Mouse (Mus musculus): Measurements from ENCODE around the gene Ankrd33b. TPM values are rescaled to one million over a fixed set of nuclear protein-coding genes. Genes with fewer than 3 reads are reported as not detected.

Ankrd33b gene
- polyA plus RNA-seq, 1 experiment from 2014 or later = 3.5 TPM

- no peak overlapping the region for H3K4me2 ChIP-seq
- H3K9ac ChIP-seq = no peak overlapping the region
- no peaks in the 10 kb centered on the region for H3K9me3 ChIP-seq (replicated peaks)
- H3K36me3 ChIP-seq = no peaks in the 10 kb centered on the region
- WGBS = 80% methylated on average over 6 of the region's 6 CpGs
- no peak overlapping the region for H3K27ac ChIP-seq
- H3K27me3 ChIP-seq = no peaks in the 10 kb centered on the region
- H3K4me3 ChIP-seq = no peak overlapping the region
- peaks cover 14% of the 10 kb centered on the region for H3K4me1 ChIP-seq (replicated peaks)
- ATAC-seq (replicated peaks; ENCODE audit: insufficient number of reproducible peaks, insufficient read depth, low FRiP score, low read depth) = no peak
These were observed 29.5 kb downstream of the Ankrd33b start for GRCm38 (mm10) chr15:31337983-31338382.

GRCm38 (mm10) chr15:31337192-31337741, 30.3 kb downstream of the Ankrd33b start:
- no peak for ATAC-seq (replicated peaks; ENCODE audit: insufficient number of reproducible peaks, insufficient read depth, low FRiP score, low read depth)

DNA sequence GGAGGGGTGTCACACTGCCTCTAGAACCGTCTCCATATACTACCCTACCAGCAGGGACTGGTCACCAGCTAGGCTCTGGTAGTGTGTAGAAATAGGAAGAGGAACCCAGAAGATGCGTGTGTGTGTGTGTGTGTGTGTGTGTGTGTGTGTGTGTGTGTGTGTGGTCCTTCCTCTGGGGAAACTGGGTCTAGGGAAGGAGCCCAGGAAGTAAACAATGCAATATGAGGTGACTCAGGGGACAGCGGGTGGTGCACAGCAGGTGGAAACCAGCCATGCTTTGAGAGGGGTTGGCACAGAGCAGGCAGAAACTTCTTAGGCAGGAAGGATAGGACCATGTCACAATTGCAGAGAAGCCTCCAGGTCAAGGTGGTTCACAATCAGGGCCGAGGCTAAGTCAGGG, 30.8 kb downstream of the Ankrd33b start:
- no peak for ATAC-seq (replicated peaks; ENCODE audit: insufficient number of reproducible peaks, insufficient read depth, low FRiP score, low read depth)
- Histone ChIP-seq H3K4me2 (no peak overlapping the region), H3K4me1 (replicated peaks) (0 out of 2 replicates have a peak, but pooled peaks cover 2% of the 10 kb centered on the region), H3K27ac (no peak overlapping the region), H3K4me3 (no peak overlapping the region), H3K36me3 (no peaks in the 10 kb centered on the region), H3K9me3 (replicated peaks) (no peaks in the 10 kb centered on the region), H3K27me3 (no peaks in the 10 kb centered on the region), H3K9ac (no peak overlapping the region)
- WGBS = 63% methylated on average over 4 of the region's 4 CpGs

More at GRCm38 (mm10) chr15:31337192-31337741, 30.3 kb downstream of the Ankrd33b start:
- H3K4me1 ChIP-seq (replicated peaks) = peaks cover 8% of the 10 kb centered on the region
- no peak overlapping the region for H3K9ac ChIP-seq
- no peaks in the 10 kb centered on the region for H3K36me3 ChIP-seq
- no peak overlapping the region for H3K4me2 ChIP-seq
- H3K27me3 ChIP-seq = no peaks in the 10 kb centered on the region
- WGBS = 80% methylated on average over 14 of the region's 14 CpGs
- H3K27ac ChIP-seq = no peak overlapping the region
- no peak overlapping the region for H3K4me3 ChIP-seq
- H3K9me3 ChIP-seq (replicated peaks) = no peaks in the 10 kb centered on the region

- no peaks in the 10 kb centered on the region for H3K9me3 ChIP-seq (replicated peaks)
- H3K36me3 ChIP-seq = no peaks in the 10 kb centered on the region
- H3K9ac ChIP-seq = no peak overlapping the region
- 95% methylated on average over 5 of the region's 5 CpGs for WGBS
- H3K4me2 ChIP-seq = no peak overlapping the region
- no peaks in the 10 kb centered on the region for H3K27me3 ChIP-seq
- no peak for ATAC-seq (replicated peaks; ENCODE audit: insufficient number of reproducible peaks, insufficient read depth, low FRiP score, low read depth)
- H3K27ac ChIP-seq = no peak overlapping the region
- H3K4me1 ChIP-seq (replicated peaks) = 0 out of 2 replicates have a peak, but pooled peaks cover 2% of the 10 kb centered on the region
- H3K4me3 ChIP-seq = no peak overlapping the region
These were observed 32.7 kb downstream of the Ankrd33b start for GRCm38 (mm10) chr15:31334829-31335228.

DNA sequence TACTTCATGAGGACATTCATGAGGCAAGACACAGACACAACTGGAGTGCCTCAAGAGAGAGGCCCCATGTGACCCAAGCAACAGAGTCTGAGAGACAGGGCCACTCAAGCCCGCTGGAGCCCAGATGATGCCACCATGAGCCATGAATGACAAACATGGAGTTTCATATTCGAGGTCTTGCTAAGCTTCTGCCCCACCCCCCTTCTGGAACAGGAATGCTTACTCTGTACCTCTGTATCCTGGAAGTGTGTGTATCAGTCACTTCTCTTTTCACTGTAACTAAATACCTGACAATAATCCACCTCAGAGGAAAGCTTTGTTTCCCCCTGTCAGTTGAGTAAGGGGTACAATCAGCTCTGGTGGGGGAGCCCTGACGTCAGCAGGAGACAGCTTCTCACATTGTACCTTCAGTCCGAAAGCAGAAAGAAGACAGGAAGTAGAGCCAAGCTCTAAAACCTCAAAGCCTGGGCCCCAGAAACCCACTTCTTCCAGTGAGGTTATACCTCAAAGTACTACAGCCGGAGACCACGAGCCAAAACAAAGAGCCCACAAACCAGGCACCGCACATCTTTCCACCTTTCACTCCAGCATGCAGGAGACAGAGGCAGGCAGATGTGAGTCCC, 34.9 kb downstream of the Ankrd33b start:
- no peak for ATAC-seq (replicated peaks; ENCODE audit: insufficient number of reproducible peaks, insufficient read depth, low FRiP score, low read depth)
- Histone ChIP-seq H3K27ac (no peak overlapping the region), H3K9me3 (replicated peaks) (no peaks in the 10 kb centered on the region), H3K27me3 (no peaks in the 10 kb centered on the region), H3K4me1 (replicated peaks) (0 out of 2 replicates have a peak, but pooled peaks cover 2% of the 10 kb centered on the region), H3K9ac (no peak overlapping the region), H3K36me3 (no peaks in the 10 kb centered on the region), H3K4me3 (no peak overlapping the region), H3K4me2 (no peak overlapping the region)
- 84% methylated on average over 7 of the region's 7 CpGs for WGBS

DNA sequence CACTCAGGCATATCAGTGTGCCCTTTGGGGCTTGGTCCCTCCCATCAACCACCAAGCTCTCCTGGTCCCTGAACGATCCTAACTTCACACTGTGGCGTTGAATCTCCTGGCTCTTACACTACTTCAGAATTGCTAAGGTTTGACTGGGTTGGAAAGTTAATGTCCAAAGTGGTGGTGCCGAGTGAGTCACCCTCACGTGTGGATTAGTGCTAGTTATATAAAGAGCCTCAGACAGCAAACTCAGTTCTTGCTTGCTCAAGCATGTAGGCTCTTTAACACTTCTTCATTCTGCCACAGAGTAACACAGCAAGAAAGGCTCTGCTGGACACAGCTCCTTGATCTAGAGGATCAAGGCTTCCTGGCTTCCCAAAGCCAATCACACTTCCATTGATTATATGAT, 35.8 kb downstream of the Ankrd33b start:
- WGBS = 73% methylated on average over 4 of the region's 4 CpGs

DNA sequence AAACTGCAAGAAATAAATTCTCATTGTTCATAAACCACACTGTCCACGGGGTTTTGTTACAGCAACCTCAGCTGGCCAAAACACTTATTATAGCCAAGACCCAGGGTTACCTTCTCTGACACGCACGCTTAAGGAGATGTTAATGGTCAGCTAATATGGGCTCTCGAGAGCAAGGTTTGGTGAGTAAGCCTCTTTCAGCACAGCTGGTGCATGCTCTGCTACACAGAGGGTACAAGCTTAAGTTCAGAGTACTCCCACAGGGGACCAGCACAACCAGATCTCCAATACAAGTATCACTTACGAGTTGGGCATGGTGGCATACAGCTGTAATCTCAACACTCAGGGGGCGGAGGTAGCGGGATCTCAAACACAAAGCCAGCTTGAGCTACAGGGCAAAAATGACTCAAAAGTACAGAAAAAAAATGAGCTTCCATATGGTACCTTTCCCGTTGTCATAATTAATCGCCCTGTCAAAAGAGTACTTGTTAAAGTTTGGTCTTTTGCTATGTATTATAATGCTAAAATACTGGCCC, 39.4 kb downstream of the Ankrd33b start:
- no peaks in the 10 kb centered on the region for H3K27me3 ChIP-seq
- ATAC-seq (replicated peaks; ENCODE audit: insufficient number of reproducible peaks, insufficient read depth, low FRiP score, low read depth) = no peak
- H3K4me2 ChIP-seq = no peak overlapping the region
- H3K36me3 ChIP-seq = no peaks in the 10 kb centered on the region
- H3K9me3 ChIP-seq (replicated peaks) = no peaks in the 10 kb centered on the region
- H3K9ac ChIP-seq = no peak overlapping the region
- H3K27ac ChIP-seq = no peak overlapping the region
- H3K4me3 ChIP-seq = no peak overlapping the region
- peaks cover 7% of the 10 kb centered on the region; the same call in 1 of the 2 replicates for H3K4me1 ChIP-seq (replicated peaks)
- WGBS = 83% methylated on average over 9 of the region's 9 CpGs

More for the DNA sequence above, 35.8 kb downstream of the Ankrd33b start:
- no peak overlapping the region for H3K4me2 ChIP-seq
- no peak overlapping the region for H3K4me3 ChIP-seq
- H3K9ac ChIP-seq = no peak overlapping the region
- no peaks in the 10 kb centered on the region for H3K36me3 ChIP-seq
- no peak overlapping the region for H3K27ac ChIP-seq
- H3K27me3 ChIP-seq = no peaks in the 10 kb centered on the region
- no peak for ATAC-seq (replicated peaks; ENCODE audit: insufficient number of reproducible peaks, insufficient read depth, low FRiP score, low read depth)
- H3K9me3 ChIP-seq (replicated peaks) = no peaks in the 10 kb centered on the region
- H3K4me1 ChIP-seq (replicated peaks) = no peaks in the 10 kb centered on the region

DNA sequence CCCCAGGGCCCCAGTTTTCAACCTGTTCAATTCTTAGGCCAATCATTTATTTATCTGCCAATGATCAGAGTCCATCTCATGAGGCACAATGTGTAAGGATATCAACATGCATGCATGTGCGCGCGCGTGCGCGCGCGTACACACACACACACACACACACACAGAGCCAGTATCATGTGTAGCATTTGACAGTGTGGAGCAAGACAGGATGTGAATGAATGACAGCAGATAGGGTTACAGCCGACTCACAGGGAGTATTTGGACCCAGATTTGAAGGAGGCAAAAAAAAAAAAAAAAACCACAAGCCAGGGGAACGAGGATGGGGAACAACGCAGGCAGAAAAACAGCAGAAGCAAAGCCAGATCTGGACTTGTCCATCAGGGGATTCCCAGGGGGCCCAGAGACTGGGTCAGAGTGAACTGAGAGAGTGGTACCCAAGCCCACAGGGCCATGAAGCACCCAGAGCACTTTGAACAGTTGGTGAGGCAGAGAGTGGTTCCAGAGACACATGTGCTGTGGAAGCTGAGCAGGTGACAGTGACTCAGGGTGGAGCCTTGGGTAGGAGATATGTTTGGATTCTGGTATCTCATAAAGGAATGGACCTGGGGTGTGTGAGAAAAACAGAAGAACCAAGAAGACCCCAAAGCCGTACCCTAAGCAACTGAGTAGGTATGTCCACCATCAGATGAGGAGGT, 41.7 kb downstream of the Ankrd33b start:
- H3K4me1 ChIP-seq (replicated peaks) = peaks cover 7% of the 10 kb centered on the region; the same call in 1 of the 2 replicates
- no peak for ATAC-seq (replicated peaks; ENCODE audit: insufficient number of reproducible peaks, insufficient read depth, low FRiP score, low read depth)
- H3K9ac ChIP-seq = no peak overlapping the region
- H3K27me3 ChIP-seq = no peaks in the 10 kb centered on the region
- H3K4me2 ChIP-seq = no peak overlapping the region
- no peak overlapping the region for H3K27ac ChIP-seq
- 90% methylated on average over 12 of the region's 12 CpGs for WGBS
- H3K9me3 ChIP-seq (replicated peaks) = no peaks in the 10 kb centered on the region
- H3K4me3 ChIP-seq = no peak overlapping the region
- no peaks in the 10 kb centered on the region for H3K36me3 ChIP-seq

DNA sequence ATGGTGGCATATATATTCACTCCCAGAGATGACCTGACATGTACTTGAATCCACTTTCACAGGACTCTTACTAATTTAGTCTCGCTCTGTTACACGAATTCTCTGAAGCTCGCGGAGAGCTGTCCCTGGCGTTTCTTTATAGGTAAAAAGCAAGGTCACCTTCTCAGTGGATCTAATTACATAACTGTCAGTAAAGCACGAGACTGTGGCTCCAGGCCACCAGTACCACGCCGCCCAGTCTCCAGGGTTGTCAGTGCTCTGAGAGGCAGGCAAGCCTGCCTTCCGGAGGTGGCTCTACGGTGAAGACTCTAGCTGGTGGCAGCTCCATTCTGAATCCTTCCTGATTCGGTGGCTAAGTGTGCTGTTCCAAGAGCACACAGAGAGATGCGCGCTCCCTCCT, 43.0 kb downstream of the Ankrd33b start:
- ATAC-seq (replicated peaks; ENCODE audit: insufficient number of reproducible peaks, insufficient read depth, low FRiP score, low read depth) = no peak
- no peaks in the 10 kb centered on the region for H3K9me3 ChIP-seq (replicated peaks)
- H3K4me3 ChIP-seq = no peak overlapping the region
- H3K4me2 ChIP-seq = no peak overlapping the region
- H3K9ac ChIP-seq = no peak overlapping the region
- H3K36me3 ChIP-seq = no peaks in the 10 kb centered on the region
- no peaks in the 10 kb centered on the region for H3K27me3 ChIP-seq
- H3K27ac ChIP-seq = 0 out of 2 replicates have a peak overlapping the region, but pooled peaks have one; percentile 15
- 58% methylated on average over 13 of the region's 13 CpGs for WGBS
- peaks cover 7% of the 10 kb centered on the region; the same call in 1 of the 2 replicates for H3K4me1 ChIP-seq (replicated peaks)

DNA sequence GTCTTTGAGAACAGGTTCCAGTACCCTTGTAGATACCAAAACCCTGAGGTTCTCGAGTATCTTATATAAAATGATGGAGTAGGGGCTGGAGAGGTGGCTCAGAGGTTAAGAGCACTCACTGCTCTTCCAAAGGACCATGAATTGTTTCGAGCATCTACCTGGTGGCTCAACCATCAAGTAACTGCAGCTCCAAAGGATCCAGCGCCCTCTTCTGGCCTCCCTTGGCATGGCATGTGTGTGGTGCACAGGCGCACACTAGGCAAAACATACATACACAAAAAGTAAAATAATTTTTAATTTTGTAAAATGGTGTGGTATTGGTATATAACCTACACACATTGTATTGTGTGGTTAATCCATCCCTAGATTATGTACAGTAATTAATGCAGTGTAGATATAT, 43.8 kb downstream of the Ankrd33b start:
- Histone ChIP-seq H3K9ac (no peak overlapping the region), H3K4me1 (replicated peaks) (peaks cover 7% of the 10 kb centered on the region; the same call in 1 of the 2 replicates), H3K36me3 (no peaks in the 10 kb centered on the region), H3K27ac (no peak overlapping the region), H3K4me3 (no peak overlapping the region), H3K4me2 (no peak overlapping the region), H3K27me3 (no peaks in the 10 kb centered on the region), H3K9me3 (replicated peaks) (no peaks in the 10 kb centered on the region)
- ATAC-seq (replicated peaks; ENCODE audit: insufficient number of reproducible peaks, insufficient read depth, low FRiP score, low read depth) = no peak
- WGBS = 78% methylated on average over 4 of the region's 4 CpGs

DNA sequence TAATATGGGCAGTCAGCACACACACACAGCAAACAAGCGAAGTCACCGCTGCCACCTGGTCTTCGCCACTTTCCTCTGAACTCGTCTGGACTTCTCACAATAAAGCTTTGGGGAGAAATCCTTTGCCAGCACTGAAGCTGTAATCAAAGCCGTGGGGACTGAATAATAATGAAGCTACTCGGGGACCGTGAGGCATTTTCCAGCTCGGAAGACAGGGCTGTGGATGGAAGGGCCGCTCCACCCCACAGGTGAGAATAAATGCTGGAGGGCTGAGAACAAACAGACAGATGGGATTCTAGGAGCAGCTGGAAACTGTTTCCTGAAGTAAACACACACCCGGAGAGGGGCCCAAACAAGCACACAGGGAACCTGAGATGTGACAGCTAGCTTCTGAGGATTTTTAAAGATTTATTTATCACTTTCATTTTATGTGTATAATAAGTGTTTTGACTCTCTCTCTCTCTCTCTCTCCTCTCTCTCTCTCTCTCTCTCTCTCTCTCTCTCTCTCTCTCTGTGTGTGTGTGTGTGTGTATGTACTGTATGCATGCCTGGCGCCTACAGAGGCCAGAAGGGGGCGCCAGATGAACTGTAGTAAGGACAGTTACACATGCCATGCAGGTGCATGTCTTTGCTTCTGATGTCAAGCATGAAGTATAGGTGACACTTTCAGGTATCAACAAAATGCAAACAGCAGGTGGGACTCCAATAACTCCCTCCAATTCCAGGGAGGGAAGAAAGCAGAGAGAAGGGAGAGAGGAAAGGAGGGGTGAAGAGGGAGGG, 46.7 kb downstream of the Ankrd33b start:
- H3K36me3 ChIP-seq = no peaks in the 10 kb centered on the region
- H3K4me2 ChIP-seq = no peak overlapping the region
- no peak overlapping the region for H3K4me3 ChIP-seq
- H3K4me1 ChIP-seq (replicated peaks) = peaks cover 7% of the 10 kb centered on the region; the same call in 1 of the 2 replicates
- no peaks in the 10 kb centered on the region for H3K9me3 ChIP-seq (replicated peaks)
- H3K9ac ChIP-seq = no peak overlapping the region
- H3K27me3 ChIP-seq = no peaks in the 10 kb centered on the region
- ATAC-seq (replicated peaks; ENCODE audit: insufficient number of reproducible peaks, insufficient read depth, low FRiP score, low read depth) = no peak
- no peak overlapping the region for H3K27ac ChIP-seq
- WGBS = 75% methylated on average over 12 of the region's 12 CpGs

All from heart, embryonic 15.5 days (tissue).